Comparison of ENCODE assay signal across 8 mouse cellular contexts in genomic region chr13:23620733-23621531, GRCm38 (mm10). TPM values are rescaled to one million over a fixed set of nuclear protein-coding genes. Genes with fewer than 3 reads are reported as not detected.
DNase-seq lines count a peak whose midpoint lies in the region; ATAC-seq and TF ChIP-seq lines count a peak whose summit lies in the region.

Gene Hist1h2be, minus strand, starts transcription at chr13:23621124.

- peak; percentile 80 for ATAC-seq in forebrain, embryonic 11.5 days (replicated peaks; ENCODE audit: low FRiP score)
- ATAC-seq in heart, embryonic 15.5 days (replicated peaks; ENCODE audit: insufficient number of reproducible peaks, insufficient read depth, low FRiP score, low read depth) = peak; percentile 82
- peak; percentile 73 for ATAC-seq in liver, embryonic 12.5 days

- no peak for TF ChIP-seq CTCF in E14TG2a.4 (conservative IDR thresholded peaks at IDR 0.05; ENCODE audit: low read length)

- H3K9me3 ChIP-seq in E14TG2a.4 (ENCODE audit: low read length) = no peaks in the 10 kb centered on the region
- H3K9me3 ChIP-seq in forebrain, embryonic 11.5 days (ENCODE audit: control insufficient read depth, low read length) = no peaks in the 10 kb centered on the region
- H3K9me3 ChIP-seq in heart, embryonic 15.5 days (replicated peaks) = no peaks in the 10 kb centered on the region
- H3K9me3 ChIP-seq in liver, embryonic 12.5 days (replicated peaks) = no peaks in the 10 kb centered on the region

- peaks cover 33% of the 10 kb centered on the region for H3K27me3 ChIP-seq in E14TG2a.4 (ENCODE audit: insufficient read depth, low read length)
- H3K27me3 ChIP-seq in forebrain, embryonic 11.5 days (ENCODE audit: control insufficient read depth, insufficient read depth, low read length) = no peaks in the 10 kb centered on the region
- H3K27me3 ChIP-seq in heart, embryonic 15.5 days = no peaks in the 10 kb centered on the region
- peaks cover 8% of the 10 kb centered on the region; the same call in 1 of the 2 replicates for H3K27me3 ChIP-seq in liver, embryonic 12.5 days (replicated peaks)
- H3K27me3 ChIP-seq in splenic B cell, adult 2 months (ENCODE audit: control insufficient read depth, insufficient read depth, low read length, poor library complexity, severe bottlenecking) = no peaks in the 10 kb centered on the region

- H3K4me1 ChIP-seq in E14TG2a.4 (replicated peaks; ENCODE audit: low read depth, low read length) = peaks cover 28% of the 10 kb centered on the region
- no peaks in the 10 kb centered on the region; the same call in 1 of the 2 replicates for H3K4me1 ChIP-seq in forebrain, embryonic 11.5 days (replicated peaks; ENCODE audit: control insufficient read depth, insufficient read depth, low read length)
- H3K4me1 ChIP-seq in heart, embryonic 15.5 days (replicated peaks) = peaks cover 10% of the 10 kb centered on the region; the same call in 1 of the 2 replicates
- H3K4me1 ChIP-seq in liver, embryonic 12.5 days = peaks cover 28% of the 10 kb centered on the region

- peak; percentile 93 for DNase-seq in c-Kit-positive CD71-positive TER-119-negative erythroid progenitor cells, embryonic 14.5 days (ENCODE audit: low read depth)
- peak; percentile 75 for DNase-seq in forebrain, embryonic 11.5 days (ENCODE audit: low spot score)
- peak; percentile 82 for DNase-seq in kidney, postnatal 14 days
- peak; percentile 93 for DNase-seq in naive thymus-derived CD4-positive, alpha-beta T cell, adult 2 months (ENCODE audit: low read depth)
- peak; percentile 94 for DNase-seq in splenic B cell, adult 2 months (ENCODE audit: low read depth, low spot score)

- H3K27ac ChIP-seq in forebrain, embryonic 11.5 days (ENCODE audit: low read depth, low read length) = peak within 1 kb of the TSS; percentile 100
- H3K27ac ChIP-seq in heart, embryonic 15.5 days = peak within 1 kb of the TSS; percentile 97
- H3K27ac ChIP-seq in liver, embryonic 12.5 days = peak within 1 kb of the TSS; percentile 100

- peak within 1 kb of the TSS; percentile 97 for H3K9ac ChIP-seq in forebrain, embryonic 11.5 days (ENCODE audit: low read length)
- H3K9ac ChIP-seq in heart, embryonic 15.5 days = peak within 1 kb of the TSS; percentile 92
- H3K9ac ChIP-seq in liver, embryonic 12.5 days = peak within 1 kb of the TSS; percentile 97

- WGBS in forebrain, embryonic 11.5 days = under 1% methylated on average over 27 of the region's 27 CpGs
- under 1% methylated on average over 27 of the region's 27 CpGs for WGBS in heart, embryonic 15.5 days
- WGBS in liver, embryonic 12.5 days (ENCODE audit: insufficient replicate concordance) = under 1% methylated on average over 27 of the region's 27 CpGs

- H3K36me3 ChIP-seq in E14TG2a.4 (ENCODE audit: insufficient read depth, low read length) = no peaks in the 10 kb centered on the region
- H3K36me3 ChIP-seq in forebrain, embryonic 11.5 days (ENCODE audit: control insufficient read depth, insufficient read depth, low read length) = no peaks in the 10 kb centered on the region
- H3K36me3 ChIP-seq in heart, embryonic 15.5 days = no peaks in the 10 kb centered on the region
- H3K36me3 ChIP-seq in liver, embryonic 12.5 days = no peaks in the 10 kb centered on the region
- no peaks in the 10 kb centered on the region for H3K36me3 ChIP-seq in splenic B cell, adult 2 months (ENCODE audit: control insufficient read depth, insufficient read depth, low read length, poor library complexity, severe bottlenecking)

- peak within 1 kb of the TSS; percentile 84 for H3K4me2 ChIP-seq in forebrain, embryonic 11.5 days (ENCODE audit: low read depth, low read length, severe bottlenecking)
- peak within 1 kb of the TSS; percentile 88 for H3K4me2 ChIP-seq in heart, embryonic 15.5 days
- peak within 1 kb of the TSS; percentile 90 for H3K4me2 ChIP-seq in liver, embryonic 12.5 days

- H3K4me3 ChIP-seq in E14TG2a.4 (replicated peaks; ENCODE audit: low read length) = peak within 1 kb of the TSS; percentile 82
- H3K4me3 ChIP-seq in forebrain, embryonic 11.5 days (ENCODE audit: low read depth, low read length) = peak within 1 kb of the TSS; percentile 67
- peak within 1 kb of the TSS; percentile 69 for H3K4me3 ChIP-seq in heart, embryonic 15.5 days
- peak within 1 kb of the TSS; percentile 72 for H3K4me3 ChIP-seq in liver, embryonic 12.5 days

RNA-seq across cellular contexts. Expression of gene Hist1h2be, which starts in this region (rescaled TPM):
- 4.0 and 4.6 TPM in 2 replicates for polyA plus RNA-seq in forebrain, embryonic 11.5 days (2014; fragmentation: Nextera tagmentation; extraction: Ambion mirVana)
- 1.7 and 1.9 TPM in 2 replicates for polyA plus RNA-seq in heart, embryonic 15.5 days (2015; fragmentation: Nextera tagmentation; extraction: Ambion mirVana)
- 2.1 and 2.2 TPM in 2 replicates for polyA plus RNA-seq in liver, embryonic 12.5 days (2016; fragmentation: Nextera tagmentation; extraction: Ambion mirVana)

Comparison
In these comparisons a context has a peak if more than half of its experiments do, and no peak if none do; other contexts are left out.
1. Peak in every context shown above with its lines: DNase-seq, ATAC-seq, H3K4me3 ChIP-seq and H3K27ac ChIP-seq.